Mouse (Mus musculus) stomach, postnatal 0 days (tissue): ENCODE data around the gene Ube2g1. TPM values are rescaled to one million over a fixed set of nuclear protein-coding genes. Genes with fewer than 3 reads are reported as not detected.
A peak's percentile ranks its signal among the peaks of the same experiment; 100 is the strongest.

Source experiments
- ATAC-seq: fragments of 200-750 bp; cut with Nextera tagmentation; 2 replicates; pipeline ENCODE4 v1.8.0; 2017; ENCODE audit not compliant: low FRiP score, low TSS enrichment
- DNase-seq: peaks from one replicate; pipeline ENCODE4 v3.0.0-alpha.2; 2016; ENCODE audit warnings: low spot score
- H3K27ac ChIP-seq: fragments of 300-500 bp; sonication (generic); replicated peaks from 2 replicates; pipeline ENCODE4 v1.5.1; 2014; ENCODE audit warnings: mild to moderate bottlenecking, control low read depth
- H3K27me3 ChIP-seq: fragments of 300-500 bp; sonication (generic); 2 replicates; pipeline ENCODE4 v1.6.1; 2014; ENCODE audit warnings: low read length; ENCODE audit not compliant: control insufficient read depth, insufficient read depth
- H3K36me3 ChIP-seq: fragments of 300-500 bp; sonication (generic); 2 replicates; pipeline ENCODE4 v1.6.1; 2014; ENCODE audit warnings: low read length, mixed read lengths; ENCODE audit not compliant: control insufficient read depth, insufficient read depth
- H3K4me1 ChIP-seq: fragments of 300-500 bp; sonication (generic); replicated peaks from 2 replicates; pipeline ENCODE4 v1.6.1; 2014; ENCODE audit warnings: antibody characterized with exemption; ENCODE audit not compliant: control insufficient read depth, insufficient read depth
- H3K4me2 ChIP-seq: fragments of 300-500 bp; sonication (generic); replicated peaks from 2 replicates; pipeline ENCODE4 v1.6.1; 2014; ENCODE audit warnings: low read depth, mild to moderate bottlenecking, control low read depth, moderate library complexity
- H3K4me3 ChIP-seq: fragments of 300-500 bp; sonication (generic); 2 replicates; pipeline ENCODE4 v1.5.1; 2014; ENCODE audit warnings: low read depth, low read length, control low read depth
- H3K9ac ChIP-seq: fragments of 300-500 bp; sonication (generic); 2 replicates; pipeline ENCODE4 v1.6.1; 2014; ENCODE audit warnings: mild to moderate bottlenecking, low read length, control low read depth, mixed read lengths
- H3K9me3 ChIP-seq: fragments of 300-500 bp; sonication (generic); 2 replicates; pipeline ENCODE4 v1.6.1; 2016; ENCODE audit warnings: low read length; ENCODE audit not compliant: control insufficient read depth
- CTCF ChIP-seq: IDR thresholded peaks from 2 replicates; pipeline ENCODE4 v1.5.1; 2016; ENCODE audit warnings: antibody characterized with exemption, low read depth, mild to moderate bottlenecking, moderate library complexity
- EP300 ChIP-seq: optimal IDR thresholded peaks from 2 replicates; pipeline ENCODE3; 2016; ENCODE audit warnings: antibody characterized with exemption
- WGBS: fragments of 180-500 bp; shearing (Covaris S2); extraction: QIAGEN DNeasy Blood & Tissue Kit; methylation state at CpG from one replicate; pipeline ENCODE4 v1.1.7; 2014; 5-methylcytosine and 5-hydroxymethylcytosine counted together
- polyA plus RNA-seq: library from polyadenylated mRNA; unstranded; fragments of >200 nt; fragmentation: Nextera tagmentation; extraction: Ambion mirVana; gene quantifications from 2 replicates; pipeline ENCODE4 v1.2.1, GENCODE M21; 2015

The Ube2g1 gene
- polyA plus RNA-seq, 1 experiment from 2014 or later = 43.6 TPM

GRCm38 (mm10) chr11:72586570-72586969 lies 20.5 kb upstream of the Ube2g1 start:
- Histone ChIP-seq H3K9me3 (no peaks in the 10 kb centered on the region), H3K4me1 (no peaks in the 10 kb centered on the region), H3K27ac (no peak overlapping the region), H3K4me2 (no peak overlapping the region), H3K9ac (no peak overlapping the region), H3K4me3 (no peak overlapping the region), H3K27me3 (no peaks in the 10 kb centered on the region), H3K36me3 (no peaks in the 10 kb centered on the region)
- WGBS = 79% methylated on average over 3 of the region's 3 CpGs
- DNase-seq = no peak
- TF ChIP-seq EP300 = no peak
- no peak for TF ChIP-seq CTCF
- ATAC-seq = no peak

GRCm38 (mm10) chr11:72587537-72588233 lies 19.4 kb upstream of the Ube2g1 start:
- DNase-seq = no peak
- H3K4me2 ChIP-seq = no peak overlapping the region
- H3K9ac ChIP-seq = no peak overlapping the region
- no peak overlapping the region for H3K27ac ChIP-seq
- no peaks in the 10 kb centered on the region for H3K27me3 ChIP-seq
- H3K36me3 ChIP-seq = no peaks in the 10 kb centered on the region
- 48% methylated on average over 7 of the region's 7 CpGs for WGBS
- no peak overlapping the region for H3K4me3 ChIP-seq
- no peak for ATAC-seq
- no peaks in the 10 kb centered on the region for H3K9me3 ChIP-seq
- H3K4me1 ChIP-seq = no peaks in the 10 kb centered on the region
- TF ChIP-seq EP300 (no peak), CTCF (no peak)

GRCm38 (mm10) chr11:72595010-72595737 lies 11.9 kb upstream of the Ube2g1 start:
- DNase-seq (no peak), ATAC-seq (no peak)
- no peak for TF ChIP-seq EP300
- no peak for TF ChIP-seq CTCF
- no peak overlapping the region for H3K4me3 ChIP-seq
- H3K27me3 ChIP-seq = no peaks in the 10 kb centered on the region
- no peak overlapping the region for H3K9ac ChIP-seq
- no peaks in the 10 kb centered on the region for H3K36me3 ChIP-seq
- H3K4me2 ChIP-seq = no peak overlapping the region
- no peak overlapping the region for H3K27ac ChIP-seq
- 68% methylated on average over 2 of the region's 2 CpGs for WGBS
- H3K4me1 ChIP-seq = no peaks in the 10 kb centered on the region
- H3K9me3 ChIP-seq = no peaks in the 10 kb centered on the region

- DNase-seq (no peak), ATAC-seq (no peak)
- TF ChIP-seq EP300 = no peak
- TF ChIP-seq CTCF = no peak
- Histone ChIP-seq H3K27ac (no peak overlapping the region), H3K27me3 (no peaks in the 10 kb centered on the region), H3K4me3 (no peak overlapping the region), H3K9me3 (no peaks in the 10 kb centered on the region), H3K9ac (no peak overlapping the region), H3K4me1 (no peaks in the 10 kb centered on the region), H3K36me3 (no peaks in the 10 kb centered on the region), H3K4me2 (no peak overlapping the region)
- WGBS = 75% methylated on average over 4 of the region's 4 CpGs
Observed at GRCm38 (mm10) chr11:72597780-72598179, 9.3 kb upstream of the Ube2g1 start.

- peak; percentile 76 for ATAC-seq
- WGBS = under 1% methylated on average over 53 of the region's 79 CpGs
Observed at GRCm38 (mm10) chr11:72607469-72608070, 487 bp downstream of the Ube2g1 start.

More at GRCm38 (mm10) chr11:72607469-72608070, 487 bp downstream of the Ube2g1 start:
- TF ChIP-seq EP300 (no peak), CTCF (no peak)
- Histone ChIP-seq H3K27ac (peak overlapping the region; percentile 99), H3K27me3 (no peaks in the 10 kb centered on the region), H3K4me3 (peak overlapping the region; percentile 99), H3K9ac (peak overlapping the region; percentile 96), H3K4me2 (peak overlapping the region; percentile 64), H3K4me1 (0 out of 2 replicates have a peak, but pooled peaks cover 2% of the 10 kb centered on the region), H3K9me3 (no peaks in the 10 kb centered on the region), H3K36me3 (no peaks in the 10 kb centered on the region)
- peak; percentile 88 for DNase-seq
